Mouse (Mus musculus): ENCODE data around the gene Rhbdl1.

GRCm38 (mm10) chr17:25879261-25879660 is 42.2 kb upstream of the Rhbdl1 start:
- peak; percentile 58 for TF ChIP-seq CTCF (IDR thresholded peaks at IDR 0.05; ENCODE audit: low read depth, low read length)
- TF ChIP-seq POLR2A (IDR thresholded peaks at IDR 0.05; ENCODE audit: borderline replicate concordance, low read depth, low read length): no peak
